Mouse (Mus musculus): ENCODE results near the gene Snrpd3. TPM values are rescaled to one million over a fixed set of nuclear protein-coding genes. Genes with fewer than 3 reads are reported as not detected.
A peak's percentile ranks its signal among the peaks of the same experiment; 100 is the strongest.

Snrpd3 gene
- polyA plus RNA-seq, 1 experiment, result 195 TPM

- Histone ChIP-seq H3ac (ENCODE audit: control insufficient read depth, insufficient read length) (no peak overlapping the region), H3K27me3 (ENCODE audit: control insufficient read depth, insufficient read depth, insufficient read length) (no peaks in the 10 kb centered on the region), H3K79me2 (ENCODE audit: control insufficient read depth, insufficient read depth) (no peaks in the 10 kb centered on the region), H3K36me3 (ENCODE audit: control insufficient read depth, insufficient read depth) (no peaks in the 10 kb centered on the region), H3K4me3 (no peak overlapping the region), H3K4me2 (ENCODE audit: low read depth) (no peak overlapping the region)
- no peak for TF ChIP-seq MAX (IDR thresholded peaks at IDR 0.05; ENCODE audit: low read depth)
- no peak for TF ChIP-seq TCF12 (IDR thresholded peaks at IDR 0.05; ENCODE audit: insufficient read depth, poor library complexity, severe bottlenecking)
- no peak for TF ChIP-seq SRF (IDR thresholded peaks at IDR 0.05; ENCODE audit: control insufficient read depth, insufficient read length, low read depth)
- TF ChIP-seq TCF3 (IDR thresholded peaks at IDR 0.05; ENCODE audit: insufficient read length, low read depth), result no peak
- no peak for TF ChIP-seq POLR2A (IDR thresholded peaks at IDR 0.05; ENCODE audit: insufficient read length, low read depth)
- no peak for TF ChIP-seq CEBPB (IDR thresholded peaks at IDR 0.05; ENCODE audit: insufficient read depth, poor library complexity, severe bottlenecking)
- TF ChIP-seq USF1 (IDR thresholded peaks at IDR 0.05; ENCODE audit: low read depth), result no peak
- no peak for TF ChIP-seq REST (IDR thresholded peaks at IDR 0.05; ENCODE audit: insufficient read depth, insufficient read length)
- TF ChIP-seq MYOD1 (IDR thresholded peaks at IDR 0.05; ENCODE audit: control insufficient read depth in 1 of 3, insufficient read length in 2 of 3, low read depth in 2 of 3), result no peak
- TF ChIP-seq POLR2AphosphoS2 (IDR thresholded peaks at IDR 0.05; ENCODE audit: insufficient read length, low read depth), result no peak
- no peak for TF ChIP-seq E2F4 (IDR thresholded peaks at IDR 0.05; ENCODE audit: insufficient read depth)
- no peak for TF ChIP-seq MYOG (IDR thresholded peaks at IDR 0.05; ENCODE audit: control insufficient read depth in 1 of 3, insufficient read depth in 1 of 3, insufficient read length in 2 of 3, low read depth in 2 of 3)
Observed at GRCm38 (mm10) chr10:75479955-75480354, 37.4 kb upstream of the Snrpd3 start.

- no peaks in the 10 kb centered on the region for H3K79me2 ChIP-seq (ENCODE audit: control insufficient read depth, insufficient read depth)
- no peak overlapping the region for H3K4me3 ChIP-seq
- H3K4me2 ChIP-seq (ENCODE audit: low read depth), result no peak overlapping the region
- TF ChIP-seq REST (IDR thresholded peaks at IDR 0.05; ENCODE audit: insufficient read depth, insufficient read length), result no peak
- no peak overlapping the region for H3ac ChIP-seq (ENCODE audit: control insufficient read depth, insufficient read length)
- no peaks in the 10 kb centered on the region for H3K36me3 ChIP-seq (ENCODE audit: control insufficient read depth, insufficient read depth)
- no peaks in the 10 kb centered on the region for H3K27me3 ChIP-seq (ENCODE audit: control insufficient read depth, insufficient read depth, insufficient read length)
Observed at GRCm38 (mm10) chr10:75481703-75482102, 35.6 kb upstream of the Snrpd3 start.

GRCm38 (mm10) chr10:75482271-75482670, 35.1 kb upstream of the Snrpd3 start:
- H3K36me3 ChIP-seq (ENCODE audit: control insufficient read depth, insufficient read depth), result no peaks in the 10 kb centered on the region
- TF ChIP-seq TCF12 (IDR thresholded peaks at IDR 0.05; ENCODE audit: insufficient read depth, poor library complexity, severe bottlenecking) (no peak), MYOG (IDR thresholded peaks at IDR 0.05; ENCODE audit: control insufficient read depth in 1 of 3, insufficient read depth in 1 of 3, insufficient read length in 2 of 3, low read depth in 2 of 3) (no peak), POLR2AphosphoS2 (IDR thresholded peaks at IDR 0.05; ENCODE audit: insufficient read length, low read depth) (no peak), MAX (IDR thresholded peaks at IDR 0.05; ENCODE audit: low read depth) (no peak), USF1 (IDR thresholded peaks at IDR 0.05; ENCODE audit: low read depth) (no peak), POLR2A (IDR thresholded peaks at IDR 0.05; ENCODE audit: insufficient read length, low read depth) (no peak), TCF3 (IDR thresholded peaks at IDR 0.05; ENCODE audit: insufficient read length, low read depth) (no peak), MYOD1 (IDR thresholded peaks at IDR 0.05; ENCODE audit: control insufficient read depth in 1 of 3, insufficient read length in 2 of 3, low read depth in 2 of 3) (no peak), REST (IDR thresholded peaks at IDR 0.05; ENCODE audit: insufficient read depth, insufficient read length) (no peak), SRF (IDR thresholded peaks at IDR 0.05; ENCODE audit: control insufficient read depth, insufficient read length, low read depth) (no peak), CEBPB (IDR thresholded peaks at IDR 0.05; ENCODE audit: insufficient read depth, poor library complexity, severe bottlenecking) (no peak), E2F4 (IDR thresholded peaks at IDR 0.05; ENCODE audit: insufficient read depth) (no peak)
- H3ac ChIP-seq (ENCODE audit: control insufficient read depth, insufficient read length), result no peak overlapping the region
- H3K4me2 ChIP-seq (ENCODE audit: low read depth), result no peak overlapping the region
- no peak overlapping the region for H3K4me3 ChIP-seq
- no peaks in the 10 kb centered on the region for H3K79me2 ChIP-seq (ENCODE audit: control insufficient read depth, insufficient read depth)
- no peaks in the 10 kb centered on the region for H3K27me3 ChIP-seq (ENCODE audit: control insufficient read depth, insufficient read depth, insufficient read length)

GRCm38 (mm10) chr10:75482919-75483483, 34.4 kb upstream of the Snrpd3 start:
- no peak overlapping the region for H3ac ChIP-seq (ENCODE audit: control insufficient read depth, insufficient read length)
- no peak overlapping the region for H3K4me2 ChIP-seq (ENCODE audit: low read depth)
- no peaks in the 10 kb centered on the region for H3K79me2 ChIP-seq (ENCODE audit: control insufficient read depth, insufficient read depth)
- H3K36me3 ChIP-seq (ENCODE audit: control insufficient read depth, insufficient read depth), result no peaks in the 10 kb centered on the region
- no peak for TF ChIP-seq SRF (IDR thresholded peaks at IDR 0.05; ENCODE audit: control insufficient read depth, insufficient read length, low read depth)
- TF ChIP-seq MYOD1 (IDR thresholded peaks at IDR 0.05; ENCODE audit: control insufficient read depth in 1 of 3, insufficient read length in 2 of 3, low read depth in 2 of 3), result peak in 2 of 3 experiments; percentile 25 to 40
- no peaks in the 10 kb centered on the region for H3K27me3 ChIP-seq (ENCODE audit: control insufficient read depth, insufficient read depth, insufficient read length)
- H3K4me3 ChIP-seq, result no peak overlapping the region

- no peaks in the 10 kb centered on the region for H3K36me3 ChIP-seq (ENCODE audit: control insufficient read depth, insufficient read depth)
- no peak for TF ChIP-seq MAX (IDR thresholded peaks at IDR 0.05; ENCODE audit: low read depth)
- no peak for TF ChIP-seq POLR2A (IDR thresholded peaks at IDR 0.05; ENCODE audit: insufficient read length, low read depth)
- no peak for TF ChIP-seq E2F4 (IDR thresholded peaks at IDR 0.05; ENCODE audit: insufficient read depth)
- TF ChIP-seq CEBPB (IDR thresholded peaks at IDR 0.05; ENCODE audit: insufficient read depth, poor library complexity, severe bottlenecking), result no peak
- no peaks in the 10 kb centered on the region for H3K79me2 ChIP-seq (ENCODE audit: control insufficient read depth, insufficient read depth)
- H3K4me3 ChIP-seq, result no peak overlapping the region
- H3K4me2 ChIP-seq (ENCODE audit: low read depth), result no peak overlapping the region
- H3K27me3 ChIP-seq (ENCODE audit: control insufficient read depth, insufficient read depth, insufficient read length), result no peaks in the 10 kb centered on the region
- no peak overlapping the region for H3ac ChIP-seq (ENCODE audit: control insufficient read depth, insufficient read length)
Observed at GRCm38 (mm10) chr10:75484066-75484465, 33.3 kb upstream of the Snrpd3 start.

All from myocyte (in vitro differentiated cells).